Mouse (Mus musculus) intestine, embryonic 16.5 days (tissue): Measurements from ENCODE around the gene Snx20. TPM values are rescaled to one million over a fixed set of nuclear protein-coding genes. Genes with fewer than 3 reads are reported as not detected.

Source experiments
- ATAC-seq: fragments of 200-750 bp; cut with Nextera tagmentation; 2 replicates; pipeline ENCODE4 v1.8.0; 2017; ENCODE audit warnings: moderate TSS enrichment, moderate library complexity
- H3K27ac ChIP-seq: fragments of 300-500 bp; sonication (generic); 2 replicates; pipeline ENCODE4 v1.5.1; 2014; ENCODE audit warnings: mild to moderate bottlenecking, low read length
- H3K27me3 ChIP-seq: fragments of 300-500 bp; sonication (generic); replicated peaks from 2 replicates; pipeline ENCODE4 v1.6.1; 2014; ENCODE audit warnings: low read length, control low read depth, mixed read lengths; ENCODE audit not compliant: control insufficient read depth, insufficient read depth
- H3K36me3 ChIP-seq: fragments of 300-500 bp; sonication (generic); 2 replicates; pipeline ENCODE4 v1.6.1; 2014; ENCODE audit warnings: low read length, control low read depth; ENCODE audit not compliant: control insufficient read depth, insufficient read depth
- H3K4me1 ChIP-seq: fragments of 300-500 bp; sonication (generic); 2 replicates; pipeline ENCODE4 v1.6.1; 2014; ENCODE audit warnings: low read length, control low read depth, mixed read lengths; ENCODE audit not compliant: control insufficient read depth, insufficient read depth
- H3K4me2 ChIP-seq: fragments of 300-500 bp; sonication (generic); 2 replicates; pipeline ENCODE4 v1.6.1; 2014; ENCODE audit warnings: low read depth, low read length, control low read depth
- H3K4me3 ChIP-seq: fragments of 300-500 bp; sonication (generic); 2 replicates; pipeline ENCODE4 v1.5.1; 2014; ENCODE audit warnings: mild to moderate bottlenecking, low read length
- H3K9ac ChIP-seq: fragments of 300-500 bp; sonication (generic); 2 replicates; pipeline ENCODE4 v1.6.1; 2014; ENCODE audit warnings: low read depth, low read length
- H3K9me3 ChIP-seq: fragments of 300-500 bp; sonication (generic); 2 replicates; pipeline ENCODE4 v1.6.1; 2016; ENCODE audit warnings: low read length, control low read depth; ENCODE audit not compliant: control insufficient read depth
- WGBS: fragments of 180-500 bp; shearing (Covaris S2); extraction: QIAGEN DNeasy Blood & Tissue Kit; methylation state at CpG from one replicate; pipeline ENCODE4 v1.1.7; 2014; 5-methylcytosine and 5-hydroxymethylcytosine counted together
- polyA plus RNA-seq: library from polyadenylated mRNA; unstranded; fragments of >200 nt; fragmentation: Nextera tagmentation; extraction: Ambion mirVana; gene quantifications from 2 replicates; pipeline ENCODE4 v1.2.1, GENCODE M21; 2015

Snx20 gene
- polyA plus RNA-seq, 1 experiment from 2014 or later = 2.7 TPM

DNA sequence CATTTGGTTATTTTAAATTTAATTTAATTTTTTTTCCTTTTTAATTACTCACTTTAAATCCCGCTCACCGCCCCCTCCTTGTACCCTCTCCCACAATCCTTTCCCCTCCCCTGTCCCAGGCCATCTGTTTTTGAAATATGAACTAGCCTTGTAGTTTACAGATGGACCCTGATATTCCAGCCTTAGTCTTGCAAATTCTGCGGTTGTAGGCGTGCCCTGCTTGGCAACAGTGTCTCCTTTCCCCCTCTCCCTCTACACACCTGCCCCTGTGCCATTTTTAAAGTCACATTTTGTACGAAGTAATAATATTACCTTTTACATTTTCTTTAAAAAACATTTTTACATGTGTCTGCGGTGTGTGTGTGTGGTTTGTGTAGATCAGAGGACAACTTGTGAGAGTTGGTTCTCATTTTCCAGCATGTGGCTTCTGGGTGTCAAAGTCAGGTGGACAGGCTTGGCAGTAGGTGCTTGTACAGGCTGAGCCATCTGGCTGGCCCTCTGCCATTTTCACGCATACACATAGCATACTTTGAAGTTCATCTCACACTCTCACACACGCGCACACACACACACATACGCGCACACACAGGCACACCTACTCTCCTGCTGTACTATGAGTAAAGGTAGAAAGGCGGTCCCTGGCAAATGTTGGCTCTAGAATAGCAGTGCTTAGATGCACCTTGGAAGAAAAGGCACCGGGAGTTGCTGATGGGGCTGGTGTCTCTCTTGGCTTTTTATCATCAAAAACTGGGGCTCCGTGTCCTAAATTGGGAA, 7.7 kb downstream of the Snx20 start:
- Histone ChIP-seq H3K9ac (peak overlapping the region; percentile 78; the same call in 1 of the 2 replicates), H3K4me3 (peak overlapping the region; percentile 58), H3K4me2 (peak overlapping the region; percentile 95), H3K9me3 (no peaks in the 10 kb centered on the region), H3K27me3 (peaks cover 2% of the 10 kb centered on the region; the same call in 1 of the 2 replicates), H3K27ac (no peak overlapping the region), H3K4me1 (peaks cover 8% of the 10 kb centered on the region; the same call in 1 of the 2 replicates), H3K36me3 (no peaks in the 10 kb centered on the region)
- ATAC-seq = no peak
- WGBS = 66% methylated on average over 14 of the region's 14 CpGs

DNA sequence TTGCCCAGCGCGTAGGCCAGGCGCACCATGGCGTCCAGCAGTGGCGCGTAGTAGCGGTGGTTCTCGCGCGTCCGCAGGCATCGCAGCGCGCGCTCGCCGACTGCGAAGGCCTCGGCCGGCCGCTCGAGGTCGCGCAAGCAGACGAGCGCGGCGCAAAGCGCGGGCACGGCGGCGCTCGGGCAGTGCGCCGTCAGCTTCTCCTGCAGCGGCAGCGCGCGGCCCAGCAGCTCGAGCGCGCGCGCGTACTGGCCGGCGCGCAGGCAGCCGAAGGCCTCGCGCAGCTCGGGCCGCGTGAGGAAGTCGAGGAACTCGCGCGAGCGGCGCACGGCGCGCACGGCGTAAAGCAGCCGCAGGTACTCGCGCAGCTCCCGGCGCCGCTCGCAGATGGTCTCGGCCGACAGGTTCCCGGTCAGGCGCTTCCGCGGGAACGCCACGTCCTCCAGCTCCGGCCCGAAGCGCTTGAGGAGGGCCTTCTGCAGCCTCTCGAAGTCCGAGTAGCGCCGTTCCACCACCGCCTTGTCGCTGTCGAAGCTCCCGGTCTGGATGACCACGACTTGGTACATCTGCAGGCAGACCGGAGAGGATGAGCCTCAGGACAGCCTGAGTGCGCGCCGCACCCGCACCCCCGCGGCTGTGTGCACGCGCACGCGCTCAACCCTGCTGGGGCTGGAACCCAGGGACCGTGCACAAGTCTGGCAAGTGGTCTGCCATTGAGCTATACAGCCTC, 8.5 kb downstream of the Snx20 start:
- Histone ChIP-seq H3K9me3 (no peaks in the 10 kb centered on the region), H3K4me1 (peaks cover 8% of the 10 kb centered on the region; the same call in 1 of the 2 replicates), H3K27me3 (peaks cover 2% of the 10 kb centered on the region; the same call in 1 of the 2 replicates), H3K27ac (peak overlapping the region; percentile 15; the same call in 1 of the 2 replicates), H3K4me3 (peak overlapping the region; percentile 58), H3K4me2 (peak overlapping the region; percentile 95), H3K9ac (peak overlapping the region; percentile 78), H3K36me3 (no peaks in the 10 kb centered on the region)
- under 1% methylated on average over 104 of the region's 105 CpGs for WGBS
- peak; percentile 90 for ATAC-seq

GRCm38 (mm10) chr8:88626940-88627264, 9.0 kb downstream of the Snx20 start:
- Histone ChIP-seq H3K4me2 (peak overlapping the region; percentile 95), H3K27ac (no peak overlapping the region), H3K9me3 (no peaks in the 10 kb centered on the region), H3K27me3 (peaks cover 2% of the 10 kb centered on the region; the same call in 1 of the 2 replicates), H3K9ac (peak overlapping the region; percentile 78), H3K4me3 (peak overlapping the region; percentile 58), H3K4me1 (peaks cover 8% of the 10 kb centered on the region; the same call in 1 of the 2 replicates), H3K36me3 (no peaks in the 10 kb centered on the region)
- 12% methylated on average over 19 of the region's 19 CpGs for WGBS
- ATAC-seq = no peak

- no peak overlapping the region for H3K4me3 ChIP-seq
- ATAC-seq = no peak
- H3K36me3 ChIP-seq = no peaks in the 10 kb centered on the region
- H3K4me2 ChIP-seq = no peak overlapping the region
- H3K27me3 ChIP-seq = peaks cover 2% of the 10 kb centered on the region; the same call in 1 of the 2 replicates
- no peak overlapping the region for H3K9ac ChIP-seq
- H3K9me3 ChIP-seq = no peaks in the 10 kb centered on the region
- WGBS = 79% methylated on average over 3 of the region's 3 CpGs
- no peak overlapping the region for H3K27ac ChIP-seq
- peaks cover 8% of the 10 kb centered on the region; the same call in 1 of the 2 replicates for H3K4me1 ChIP-seq
Measured at GRCm38 (mm10) chr8:88626433-88626832, 9.5 kb downstream of the Snx20 start.

- ATAC-seq = no peak
- WGBS = 82% methylated on average over 3 of the region's 3 CpGs
- Histone ChIP-seq H3K9me3 (no peaks in the 10 kb centered on the region), H3K27ac (no peak overlapping the region), H3K27me3 (peaks cover 2% of the 10 kb centered on the region; the same call in 1 of the 2 replicates), H3K4me2 (no peak overlapping the region), H3K36me3 (no peaks in the 10 kb centered on the region), H3K4me3 (no peak overlapping the region), H3K4me1 (peaks cover 8% of the 10 kb centered on the region; the same call in 1 of the 2 replicates), H3K9ac (no peak overlapping the region)
Measured at GRCm38 (mm10) chr8:88624276-88624675, 11.7 kb downstream of the Snx20 start.

DNA sequence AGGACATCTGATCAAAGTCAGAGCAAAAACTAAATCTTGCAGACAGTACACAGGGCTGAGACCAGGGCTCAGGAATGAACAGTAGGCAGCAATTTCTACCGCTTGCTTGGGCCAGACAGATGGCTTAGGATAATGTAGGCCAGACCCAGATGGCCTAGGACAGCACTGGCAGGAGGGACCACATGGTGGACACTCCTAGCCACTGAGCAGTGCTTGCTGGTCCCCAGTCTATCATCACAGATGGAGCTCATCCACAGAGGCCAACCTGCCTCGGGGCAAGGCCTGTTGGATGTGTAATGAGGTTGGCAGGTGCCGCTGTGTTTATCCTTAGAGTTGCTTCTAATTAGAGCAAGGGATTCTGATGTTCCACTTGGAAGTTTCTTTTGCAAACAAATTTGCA, 12.6 kb downstream of the Snx20 start:
- Histone ChIP-seq H3K27me3 (peaks cover 2% of the 10 kb centered on the region; the same call in 1 of the 2 replicates), H3K9me3 (no peaks in the 10 kb centered on the region), H3K4me1 (peaks cover 6% of the 10 kb centered on the region; the same call in 1 of the 2 replicates), H3K4me3 (no peak overlapping the region), H3K4me2 (no peak overlapping the region), H3K9ac (no peak overlapping the region), H3K36me3 (no peaks in the 10 kb centered on the region), H3K27ac (no peak overlapping the region)
- 80% methylated on average over 3 of the region's 3 CpGs for WGBS
- no peak for ATAC-seq

DNA sequence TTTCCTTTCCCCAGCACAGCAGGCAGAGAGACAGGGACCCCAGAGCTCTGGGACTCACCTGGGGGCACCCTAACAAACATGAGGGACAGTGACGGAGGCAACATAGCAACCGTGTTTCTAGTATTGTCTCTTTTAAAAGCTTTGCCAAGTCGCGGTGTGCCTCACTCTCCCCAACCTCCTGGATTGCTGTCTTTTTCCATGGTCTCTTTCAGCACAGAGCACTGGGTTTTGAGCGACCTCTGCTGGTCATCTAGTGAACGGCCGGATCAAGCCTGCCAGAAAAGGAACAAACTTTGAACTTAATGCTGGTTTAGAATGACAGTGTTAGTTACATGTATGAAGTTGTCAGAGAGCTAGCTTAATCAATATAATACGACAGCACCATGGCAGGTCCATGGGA, 14.5 kb downstream of the Snx20 start:
- Histone ChIP-seq H3K4me3 (no peak overlapping the region), H3K4me1 (no peaks in the 10 kb centered on the region), H3K36me3 (no peaks in the 10 kb centered on the region), H3K4me2 (no peak overlapping the region), H3K9me3 (no peaks in the 10 kb centered on the region), H3K27ac (no peak overlapping the region), H3K9ac (no peak overlapping the region), H3K27me3 (peaks cover 2% of the 10 kb centered on the region; the same call in 1 of the 2 replicates)
- 1% methylated on average over 8 of the region's 8 CpGs for WGBS
- ATAC-seq = peak; percentile 58; the same call in 1 of the 2 replicates

- H3K27ac ChIP-seq = no peak overlapping the region
- H3K36me3 ChIP-seq = no peaks in the 10 kb centered on the region
- no peaks in the 10 kb centered on the region for H3K4me1 ChIP-seq
- no peak for ATAC-seq
- no peak overlapping the region for H3K9ac ChIP-seq
- no peak overlapping the region for H3K4me3 ChIP-seq
- peaks cover 2% of the 10 kb centered on the region; the same call in 1 of the 2 replicates for H3K27me3 ChIP-seq
- no peak overlapping the region for H3K4me2 ChIP-seq
- H3K9me3 ChIP-seq = no peaks in the 10 kb centered on the region
- 51% methylated on average over 5 of the region's 5 CpGs for WGBS
Measured at GRCm38 (mm10) chr8:88620931-88621330, 15.0 kb downstream of the Snx20 start.

GRCm38 (mm10) chr8:88619513-88619912, 16.4 kb downstream of the Snx20 start:
- no peaks in the 10 kb centered on the region for H3K4me1 ChIP-seq
- no peaks in the 10 kb centered on the region for H3K9me3 ChIP-seq
- 76% methylated on average over 3 of the region's 3 CpGs for WGBS
- H3K36me3 ChIP-seq = no peaks in the 10 kb centered on the region
- no peaks in the 10 kb centered on the region for H3K27me3 ChIP-seq
- no peak overlapping the region for H3K27ac ChIP-seq
- no peak overlapping the region for H3K4me3 ChIP-seq
- ATAC-seq = no peak
- no peak overlapping the region for H3K4me2 ChIP-seq
- H3K9ac ChIP-seq = no peak overlapping the region
